Mouse (Mus musculus) liver, embryonic 14.5 days (tissue): ENCODE results near the gene Sowahb.
"Not testable (repeated sequence)": the region's sequence is repeated elsewhere in the genome, so short reads cannot be mapped to it uniquely, and the experiment has no call there.

ENCODE experiments used
- CTCF ChIP-seq: IDR thresholded peaks from 2 replicates; pipeline ENCODE4 v1.5.1; 2016; ENCODE audit warnings: antibody characterized with exemption, low read depth, control low read depth
- EP300 ChIP-seq: IDR thresholded peaks from 2 replicates; pipeline ENCODE4 v1.6.1; 2016; ENCODE audit warnings: antibody characterized with exemption, low read depth

DNA sequence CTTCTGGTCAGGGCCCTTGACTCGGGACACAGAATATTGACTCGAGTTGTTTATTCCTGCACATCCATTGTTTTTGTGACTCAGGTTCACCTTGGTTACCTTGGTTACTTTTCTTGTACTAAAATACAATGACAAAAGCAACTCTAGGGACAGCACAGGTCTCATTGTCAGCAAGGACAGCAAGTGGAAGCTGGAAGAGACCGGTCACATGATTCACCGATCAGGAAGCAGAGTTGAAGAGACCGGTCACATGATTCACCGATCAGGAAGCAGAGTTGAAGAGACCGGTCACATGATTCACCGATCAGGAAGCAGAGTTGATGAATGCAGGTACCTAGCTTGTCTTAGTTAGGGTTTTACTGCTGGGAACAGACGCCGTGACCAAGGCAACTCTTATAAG lies 25.6 kb downstream of the Sowahb start:
- TF ChIP-seq EP300, CTCF: not testable (repeated sequence)
